Mouse (Mus musculus) bone marrow macrophage, adult 2 months (primary cell): ENCODE results near the gene Ppa1.

ENCODE experiments used
- CTCF ChIP-seq: IDR thresholded peaks from 2 replicates; pipeline ENCODE4 v1.5.1; 2012; ENCODE audit warnings: low read depth, mild to moderate bottlenecking, low read length, moderate library complexity
- POLR2A ChIP-seq: IDR thresholded peaks from 2 replicates; pipeline ENCODE4 v1.6.1; 2012; ENCODE audit warnings: mild to moderate bottlenecking, low read depth, low read length, borderline replicate concordance

DNA sequence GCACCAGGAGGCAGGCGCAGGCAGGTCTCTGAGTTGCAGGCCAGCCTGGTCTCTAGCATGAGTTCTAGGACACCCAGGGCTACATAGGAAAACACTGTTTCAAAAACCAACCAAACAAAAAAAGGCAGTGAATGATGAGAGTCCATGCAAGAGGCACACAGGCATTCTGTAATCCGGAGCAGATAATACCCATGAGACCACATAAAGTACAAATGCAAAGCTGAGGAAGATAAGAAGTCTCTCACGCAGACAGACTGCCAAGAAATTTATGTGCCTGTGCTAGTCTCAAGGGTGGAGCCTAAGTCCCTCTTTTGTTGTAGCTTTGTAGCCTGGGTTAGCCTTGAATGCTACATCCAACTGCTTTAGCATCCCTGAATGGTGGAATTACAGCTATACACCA, 17.3 kb downstream of the Ppa1 start:
- TF ChIP-seq CTCF (no peak), POLR2A (no peak)
